Mouse (Mus musculus) E14TG2a.4 (cell line): ENCODE data around the gene Rnf38.

Experiments used
- H3K27me3 ChIP-seq: 2 replicates; pipeline ENCODE4 v1.6.1; 2014; ENCODE audit warnings: low read length, control low read depth; ENCODE audit not compliant: insufficient read depth
- H3K36me3 ChIP-seq: 2 replicates; pipeline ENCODE4 v1.6.1; 2014; ENCODE audit warnings: low read length, control low read depth; ENCODE audit not compliant: insufficient read depth
- H3K4me1 ChIP-seq: replicated peaks from 2 replicates; pipeline ENCODE4 v1.6.1; 2014; ENCODE audit warnings: low read depth, low read length, control low read depth
- H3K4me3 ChIP-seq: replicated peaks from 2 replicates; pipeline ENCODE4 v1.5.1; 2014; ENCODE audit warnings: mild to moderate bottlenecking, low read length
- H3K9me3 ChIP-seq: 2 replicates; pipeline ENCODE4 v1.6.1; 2014; ENCODE audit warnings: low read length, control low read depth
- CTCF ChIP-seq: conservative IDR thresholded peaks from 2 replicates; pipeline ENCODE4 v1.5.1; 2014; ENCODE audit warnings: low read length
- NANOG ChIP-seq: IDR thresholded peaks from 2 replicates; pipeline ENCODE4 v1.6.1; 2014; ENCODE audit warnings: borderline replicate concordance, low read length, mixed read lengths
- POU5F1 ChIP-seq: IDR thresholded peaks from 2 replicates; pipeline ENCODE4 v1.6.1; 2014; ENCODE audit warnings: low read length, borderline replicate concordance

Gene Rnf38

GRCm38 (mm10) chr4:44253191-44253590, 19.6 kb upstream of the Rnf38 start:
- H3K4me1 ChIP-seq, result peaks cover 63% of the 10 kb centered on the region
- H3K9me3 ChIP-seq, result no peaks in the 10 kb centered on the region
- peak overlapping the region; percentile 45 for H3K4me3 ChIP-seq
- H3K27me3 ChIP-seq, result no peaks in the 10 kb centered on the region
- TF ChIP-seq POU5F1 (no peak), NANOG (no peak), CTCF (no peak)
- no peaks in the 10 kb centered on the region for H3K36me3 ChIP-seq

- TF ChIP-seq NANOG, result no peak
- no peak for TF ChIP-seq POU5F1
- no peak for TF ChIP-seq CTCF
- H3K36me3 ChIP-seq, result no peaks in the 10 kb centered on the region
- H3K9me3 ChIP-seq, result no peaks in the 10 kb centered on the region
- peaks cover 70% of the 10 kb centered on the region for H3K4me1 ChIP-seq
- H3K4me3 ChIP-seq, result peak overlapping the region; percentile 37; the same call in 1 of the 2 replicates
- H3K27me3 ChIP-seq, result no peaks in the 10 kb centered on the region
These were observed 18.7 kb upstream of the Rnf38 start for GRCm38 (mm10) chr4:44251966-44252916.

GRCm38 (mm10) chr4:44251521-44251920, 17.9 kb upstream of the Rnf38 start:
- no peaks in the 10 kb centered on the region for H3K9me3 ChIP-seq
- TF ChIP-seq CTCF, result no peak
- TF ChIP-seq NANOG, result no peak
- no peak for TF ChIP-seq POU5F1
- peaks cover 72% of the 10 kb centered on the region for H3K4me1 ChIP-seq
- H3K4me3 ChIP-seq, result no peak overlapping the region
- H3K36me3 ChIP-seq, result no peaks in the 10 kb centered on the region
- H3K27me3 ChIP-seq, result no peaks in the 10 kb centered on the region

- Histone ChIP-seq H3K9me3 (no peaks in the 10 kb centered on the region), H3K4me3 (no peak overlapping the region), H3K36me3 (no peaks in the 10 kb centered on the region), H3K27me3 (no peaks in the 10 kb centered on the region), H3K4me1 (peaks cover 65% of the 10 kb centered on the region)
- TF ChIP-seq CTCF, result no peak
- TF ChIP-seq NANOG, result no peak
- no peak for TF ChIP-seq POU5F1
These were observed 16.1 kb upstream of the Rnf38 start for GRCm38 (mm10) chr4:44249705-44250104.

- H3K27me3 ChIP-seq, result no peaks in the 10 kb centered on the region
- H3K9me3 ChIP-seq, result no peaks in the 10 kb centered on the region
- TF ChIP-seq NANOG (no peak), CTCF (no peak), POU5F1 (no peak)
- H3K4me3 ChIP-seq, result peak overlapping the region; percentile 43
- peaks cover 43% of the 10 kb centered on the region for H3K4me1 ChIP-seq
- no peaks in the 10 kb centered on the region for H3K36me3 ChIP-seq
These were observed 13.7 kb upstream of the Rnf38 start for GRCm38 (mm10) chr4:44247051-44247939.

- Histone ChIP-seq H3K4me3 (no peak overlapping the region), H3K4me1 (peaks cover 33% of the 10 kb centered on the region), H3K36me3 (no peaks in the 10 kb centered on the region), H3K27me3 (no peaks in the 10 kb centered on the region), H3K9me3 (no peaks in the 10 kb centered on the region)
- TF ChIP-seq POU5F1, result no peak
- no peak for TF ChIP-seq CTCF
- no peak for TF ChIP-seq NANOG
These were observed 12.7 kb upstream of the Rnf38 start for GRCm38 (mm10) chr4:44246285-44246684.

GRCm38 (mm10) chr4:44241638-44242037, 8.0 kb upstream of the Rnf38 start:
- TF ChIP-seq CTCF (no peak), NANOG (no peak), POU5F1 (no peak)
- no peaks in the 10 kb centered on the region for H3K36me3 ChIP-seq
- no peaks in the 10 kb centered on the region for H3K9me3 ChIP-seq
- H3K4me1 ChIP-seq, result peaks cover under 1% of the 10 kb centered on the region
- H3K4me3 ChIP-seq, result no peak overlapping the region
- no peaks in the 10 kb centered on the region for H3K27me3 ChIP-seq

- TF ChIP-seq NANOG, result no peak
- no peak for TF ChIP-seq POU5F1
- TF ChIP-seq CTCF, result no peak
- peaks cover 45% of the 10 kb centered on the region for H3K4me1 ChIP-seq
- no peak overlapping the region for H3K4me3 ChIP-seq
- no peaks in the 10 kb centered on the region for H3K36me3 ChIP-seq
- H3K27me3 ChIP-seq, result no peaks in the 10 kb centered on the region
- no peaks in the 10 kb centered on the region for H3K9me3 ChIP-seq
These were observed 2.4 kb upstream of the Rnf38 start for GRCm38 (mm10) chr4:44235946-44236345.
